Mouse (Mus musculus) lung, adult 2 months (tissue): Measurements from ENCODE around the gene Scrn3.

Experiments
- CTCF ChIP-seq: fragments of 200-500 bp; IDR thresholded peaks from 2 replicates; pipeline ENCODE4 v1.5.1; 2011; ENCODE audit warnings: mild to moderate bottlenecking, low read length, control low read depth; ENCODE audit not compliant: insufficient read depth
- POLR2A ChIP-seq: fragments of 200-500 bp; IDR thresholded peaks from 2 replicates; pipeline ENCODE4 v1.6.1; 2011; ENCODE audit warnings: low read depth, mild to moderate bottlenecking, control low read depth, low read length, borderline replicate concordance; ENCODE audit errors: extremely low read depth

GRCm38 (mm10) chr2:73351496-73351895, 39.1 kb downstream of the Scrn3 start:
- TF ChIP-seq CTCF: no peak
- no peak for TF ChIP-seq POLR2A
